Mouse (Mus musculus): ENCODE measurements around the gene Aqp1. TPM values are rescaled to one million over a fixed set of nuclear protein-coding genes. Genes with fewer than 3 reads are reported as not detected.

The Aqp1 gene
- total RNA-seq, 1 experiment from 2014 or later: 60.0 TPM

DNA sequence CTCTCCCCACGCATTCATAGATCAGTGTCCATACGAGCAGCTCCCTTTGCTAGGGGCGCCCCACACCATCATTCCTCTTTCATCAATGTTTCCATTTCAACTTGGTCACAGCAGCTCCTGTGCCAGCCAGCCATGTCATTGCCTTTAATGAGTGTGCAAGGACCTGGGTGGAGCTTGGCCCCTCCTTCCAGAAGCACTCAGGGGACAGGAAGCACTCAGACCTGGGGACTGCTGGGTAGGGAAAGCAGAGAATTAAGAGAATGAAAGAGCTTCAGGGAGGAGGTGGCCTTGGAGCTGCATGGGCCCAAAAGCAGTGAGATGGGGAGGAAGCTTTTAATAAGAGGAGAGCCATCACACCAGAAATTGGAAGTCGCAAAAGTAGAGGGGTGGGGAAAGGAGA lies 45.7 kb downstream of the Aqp1 start:
- 0 out of 4 replicates have a peak, but pooled peaks of 1 of the 2 experiments have one; percentile 8 for ATAC-seq (replicated peaks in 1 of 2; ENCODE audit: insufficient read depth in 1 of 2, low FRiP score in 2 of 2, low TSS enrichment in 1 of 2, low read depth in 1 of 2, poor library complexity in 2 of 2, severe bottlenecking in 2 of 2)

- ATAC-seq (replicated peaks in 1 of 2; ENCODE audit: insufficient read depth in 1 of 2, low FRiP score in 2 of 2, low TSS enrichment in 1 of 2, low read depth in 1 of 2, poor library complexity in 2 of 2, severe bottlenecking in 2 of 2): peak; percentile 51 to 55; a peak in 3 of 4 replicates
Observed at GRCm38 (mm10) chr6:55383897-55384296, 47.7 kb downstream of the Aqp1 start.

DNA sequence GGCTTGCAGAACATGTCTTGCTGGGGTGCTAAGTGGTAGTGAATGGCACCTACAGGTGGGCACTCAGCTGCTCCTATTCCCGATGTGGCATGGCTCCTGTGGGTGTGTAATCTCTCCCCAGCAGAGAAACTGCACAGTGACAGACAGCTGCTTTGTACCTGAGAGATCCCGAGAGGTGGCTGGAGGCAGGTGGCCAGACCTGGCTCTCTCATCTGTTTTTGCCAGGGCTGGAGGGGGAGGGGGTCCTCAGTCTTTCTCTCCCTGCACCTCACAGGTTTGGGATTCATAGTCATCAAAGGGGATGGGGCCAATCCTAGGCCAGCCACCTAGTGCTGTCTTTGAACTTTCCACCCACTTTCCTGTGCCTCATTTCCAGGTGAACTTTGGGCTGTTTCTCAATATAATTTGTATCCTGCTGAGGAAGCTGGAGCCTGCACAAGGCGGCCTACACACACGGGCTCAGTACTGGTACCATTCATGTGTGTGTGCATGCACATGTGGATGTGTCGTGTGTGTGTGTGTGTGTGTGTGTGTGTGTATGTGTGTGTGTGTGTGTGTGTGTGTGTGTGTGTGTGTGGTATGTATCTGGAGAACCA lies 48.2 kb downstream of the Aqp1 start:
- no peak for ATAC-seq (replicated peaks in 1 of 2; ENCODE audit: insufficient read depth in 1 of 2, low FRiP score in 2 of 2, low TSS enrichment in 1 of 2, low read depth in 1 of 2, poor library complexity in 2 of 2, severe bottlenecking in 2 of 2)

GRCm38 (mm10) chr6:55388546-55389169 lies 52.4 kb downstream of the Aqp1 start:
- ATAC-seq (replicated peaks in 1 of 2; ENCODE audit: insufficient read depth in 1 of 2, low FRiP score in 2 of 2, low TSS enrichment in 1 of 2, low read depth in 1 of 2, poor library complexity in 2 of 2, severe bottlenecking in 2 of 2): no peak

DNA sequence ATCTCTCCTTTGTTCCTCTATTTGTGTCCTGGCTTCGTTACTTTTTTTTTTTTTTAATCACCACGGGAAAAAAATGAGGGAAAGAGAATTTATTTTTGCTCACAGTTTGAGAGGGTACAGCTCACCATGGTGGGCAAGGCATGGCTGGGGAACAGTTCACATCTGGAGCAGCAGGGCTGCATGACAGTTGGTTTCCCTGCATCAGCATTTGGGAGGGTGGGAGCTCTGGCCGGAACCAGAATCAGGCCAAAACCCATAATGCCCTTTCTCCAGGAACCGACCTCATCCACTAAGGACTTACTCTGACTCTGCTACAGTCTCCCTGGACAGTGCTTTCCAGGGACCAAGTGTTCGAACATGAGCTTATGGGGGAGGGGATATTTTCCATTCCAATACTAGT lies 53.1 kb downstream of the Aqp1 start:
- no peak for ATAC-seq (replicated peaks in 1 of 2; ENCODE audit: insufficient read depth in 1 of 2, low FRiP score in 2 of 2, low TSS enrichment in 1 of 2, low read depth in 1 of 2, poor library complexity in 2 of 2, severe bottlenecking in 2 of 2)

DNA sequence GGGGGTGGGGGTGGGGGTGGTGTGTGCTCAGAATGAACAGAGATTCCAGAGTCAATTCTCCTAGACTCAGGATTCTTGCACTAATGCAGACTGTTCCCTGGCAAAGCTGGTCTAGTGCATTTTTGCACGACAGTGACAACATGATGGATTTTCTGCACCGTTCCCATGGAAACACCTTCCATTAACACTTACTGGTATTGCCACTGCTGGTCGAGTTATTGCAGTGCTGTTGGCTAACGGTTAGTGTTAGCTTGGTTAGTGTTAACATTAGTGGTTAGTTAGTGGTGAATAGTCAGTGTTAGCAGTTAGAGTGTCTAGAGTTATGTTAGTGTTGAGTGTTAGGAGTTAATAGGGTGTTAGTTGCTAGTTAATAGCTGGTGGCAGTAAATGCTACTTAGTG lies 55.6 kb downstream of the Aqp1 start:
- no peak for ATAC-seq (replicated peaks in 1 of 2; ENCODE audit: insufficient read depth in 1 of 2, low FRiP score in 2 of 2, low TSS enrichment in 1 of 2, low read depth in 1 of 2, poor library complexity in 2 of 2, severe bottlenecking in 2 of 2)

DNA sequence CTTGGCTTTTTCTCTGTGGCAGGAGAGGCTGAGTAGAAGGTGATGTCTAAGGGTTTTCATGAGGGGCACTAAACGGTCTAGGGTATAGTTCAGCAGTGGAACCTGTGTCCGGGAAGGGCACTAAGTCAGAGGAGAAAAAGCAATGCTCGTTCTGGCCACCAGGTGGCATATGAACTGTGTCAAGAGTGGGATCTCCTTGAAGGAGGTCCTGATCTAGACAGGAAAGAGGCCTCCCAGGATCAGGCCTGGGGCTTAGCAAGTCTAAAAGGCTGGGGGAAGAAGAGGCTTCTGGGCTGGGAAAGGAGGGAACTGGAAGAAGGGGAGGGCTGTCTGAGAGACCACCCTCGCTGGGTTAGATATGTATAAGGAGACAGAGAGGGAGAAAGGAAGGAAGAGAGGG lies 56.2 kb downstream of the Aqp1 start:
- ATAC-seq (replicated peaks in 1 of 2; ENCODE audit: insufficient read depth in 1 of 2, low FRiP score in 2 of 2, low TSS enrichment in 1 of 2, low read depth in 1 of 2, poor library complexity in 2 of 2, severe bottlenecking in 2 of 2): no peak; a peak in 1 of 4 replicates

DNA sequence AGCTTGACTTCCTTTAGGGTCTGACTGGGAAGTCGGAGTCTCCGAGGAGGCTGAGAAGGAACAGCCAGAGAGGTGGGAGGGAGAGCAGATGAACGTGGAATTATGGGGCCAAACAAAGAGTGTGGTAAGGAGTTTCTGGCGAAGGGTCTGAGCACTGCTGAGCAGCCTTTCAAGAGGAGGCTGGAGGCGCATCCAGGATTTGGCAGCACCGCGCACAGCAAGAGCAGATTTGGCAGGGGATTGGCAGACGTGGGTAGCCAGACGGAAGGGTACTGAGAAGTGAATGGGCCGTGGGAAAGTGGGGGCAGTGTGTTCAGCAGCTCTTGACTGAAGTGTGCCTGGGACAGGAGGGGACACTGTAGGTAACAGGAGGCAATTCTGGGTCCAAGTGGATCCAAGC lies 58.6 kb downstream of the Aqp1 start:
- no peak for ATAC-seq (replicated peaks in 1 of 2; ENCODE audit: insufficient read depth in 1 of 2, low FRiP score in 2 of 2, low TSS enrichment in 1 of 2, low read depth in 1 of 2, poor library complexity in 2 of 2, severe bottlenecking in 2 of 2)

DNA sequence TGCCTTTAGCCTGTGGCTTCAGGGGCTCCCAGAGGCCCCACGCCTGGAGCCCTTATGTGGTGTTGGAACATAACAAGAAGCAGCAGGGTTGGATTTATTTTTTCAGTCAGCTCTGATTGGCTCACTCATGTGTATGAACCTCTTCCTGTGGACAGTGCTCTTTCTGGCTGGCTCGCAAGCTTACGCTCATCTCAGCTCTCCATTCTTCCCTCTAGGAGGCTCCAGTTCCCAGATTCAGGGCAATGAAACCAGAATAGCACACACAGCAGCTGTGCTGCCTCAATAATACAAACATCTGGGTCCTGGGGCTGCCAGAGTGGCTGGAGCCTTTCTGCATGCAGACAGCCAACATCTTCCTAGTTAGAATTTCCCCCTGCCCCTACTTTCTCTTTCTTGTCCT lies 59.9 kb downstream of the Aqp1 start:
- no peak for ATAC-seq (replicated peaks in 1 of 2; ENCODE audit: insufficient read depth in 1 of 2, low FRiP score in 2 of 2, low TSS enrichment in 1 of 2, low read depth in 1 of 2, poor library complexity in 2 of 2, severe bottlenecking in 2 of 2)

- no peak for ATAC-seq (replicated peaks in 1 of 2; ENCODE audit: insufficient read depth in 1 of 2, low FRiP score in 2 of 2, low TSS enrichment in 1 of 2, low read depth in 1 of 2, poor library complexity in 2 of 2, severe bottlenecking in 2 of 2)
Observed at GRCm38 (mm10) chr6:55396622-55397041, 60.4 kb downstream of the Aqp1 start.

Other genes starting within 250 kb of the Aqp1 start
- not detected in 2 replicates for gene Crhr2, start 203.4 kb upstream of the Aqp1 start, total RNA-seq (2017)
- gene Inmt, start 161.4 kb upstream of the Aqp1 start, total RNA-seq (2017): not detected in 2 replicates
- 10.2 and 14.9 TPM in 2 replicates for gene Mindy4, start 133.0 kb upstream of the Aqp1 start, total RNA-seq (2017)
- not detected in 2 replicates for gene Ghrhr, start 39.9 kb downstream of the Aqp1 start, total RNA-seq (2017)
- gene Adcyap1r1, start 115.5 kb downstream of the Aqp1 start, total RNA-seq (2017): not detected in 2 replicates